Mouse (Mus musculus) heart, postnatal 4 days (tissue): Measurements from ENCODE around the gene Dync1i1. TPM values are rescaled to one million over a fixed set of nuclear protein-coding genes. Genes with fewer than 3 reads are reported as not detected.
A peak's percentile ranks its signal among the peaks of the same experiment; 100 is the strongest.

Source experiments
- DNase-seq: peaks from one replicate; pipeline ENCODE4 v3.0.0; 2021
- total RNA-seq, 2 experiments: library from RNA; stranded (reverse); gene quantifications; 2 replicates each; pipeline ENCODE4 v1.2.3; 2021

Dync1i1 gene
- total RNA-seq, 2 experiments from 2014 or later, result 1.1 to 1.3 TPM

DNA sequence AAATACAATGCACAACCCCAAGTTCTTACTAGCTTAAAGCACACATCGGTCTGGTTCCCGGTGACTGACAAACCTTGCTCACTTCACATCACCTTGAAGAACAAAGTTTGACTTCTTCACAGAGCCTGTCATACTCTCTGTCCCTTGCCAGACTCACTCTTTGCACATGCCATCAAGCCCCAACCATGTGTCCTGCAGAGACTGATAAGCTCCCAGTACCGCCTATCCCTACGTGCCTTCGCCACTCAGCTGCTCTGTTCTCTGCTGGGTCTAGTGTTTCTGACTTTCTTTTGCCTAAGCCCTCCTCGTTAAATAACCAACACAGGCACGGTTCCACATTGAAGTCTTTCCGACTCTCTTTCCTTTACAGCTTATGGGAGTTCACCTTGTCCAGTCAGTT, 244.2 kb downstream of the Dync1i1 start:
- DNase-seq, result no peak

DNA sequence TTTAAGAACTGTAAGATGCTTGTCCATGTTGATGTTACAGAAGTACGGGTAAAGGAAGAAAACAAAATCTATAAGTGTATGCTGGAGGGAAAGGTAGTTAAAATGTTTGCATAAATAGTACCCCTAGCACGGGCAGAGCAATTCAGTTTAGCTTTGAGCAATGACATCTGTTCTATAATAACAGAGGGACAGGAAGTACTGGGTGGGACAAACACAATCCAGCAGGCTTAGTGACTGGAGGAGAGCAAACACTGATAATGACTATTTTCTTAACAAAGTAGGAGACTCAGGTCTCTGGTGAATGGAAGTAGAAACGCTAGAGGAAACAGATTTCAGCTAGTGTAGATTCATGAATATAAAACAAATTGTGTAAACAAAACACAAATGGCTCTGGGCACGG, 250.8 kb downstream of the Dync1i1 start:
- DNase-seq, result no peak

DNA sequence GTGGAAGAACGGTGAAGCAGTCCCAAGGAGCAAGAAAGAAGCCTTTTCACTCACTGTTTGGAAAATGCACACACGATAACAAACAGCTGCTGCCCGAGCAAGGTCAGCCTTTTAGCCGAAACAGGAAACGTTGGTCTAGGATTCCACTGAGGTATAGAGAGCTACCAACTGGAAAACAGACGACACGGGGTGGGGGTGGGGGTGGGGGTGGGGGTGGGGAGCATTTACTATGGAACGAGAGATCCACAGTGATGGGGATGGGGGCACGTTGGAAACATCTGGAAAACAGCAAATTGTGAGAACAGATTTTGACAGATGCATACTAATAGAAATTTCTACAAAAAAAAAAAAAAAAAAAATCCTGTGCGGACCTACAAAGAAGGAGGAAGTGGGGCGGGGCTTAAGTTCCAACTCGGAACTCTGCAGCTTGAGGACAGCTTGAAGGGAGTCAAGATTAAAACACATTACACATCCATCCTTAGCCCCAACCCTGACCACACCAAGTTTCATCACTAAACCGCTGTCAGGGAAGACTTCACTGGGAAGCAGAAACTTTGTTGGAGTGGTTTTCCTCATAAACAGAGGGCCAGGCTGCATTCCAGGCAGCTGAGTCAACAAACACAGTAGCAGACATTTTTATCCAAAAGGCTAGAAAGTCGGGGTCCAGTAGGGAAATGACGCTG, 251.9 kb downstream of the Dync1i1 start:
- peak; percentile 17 for DNase-seq

DNA sequence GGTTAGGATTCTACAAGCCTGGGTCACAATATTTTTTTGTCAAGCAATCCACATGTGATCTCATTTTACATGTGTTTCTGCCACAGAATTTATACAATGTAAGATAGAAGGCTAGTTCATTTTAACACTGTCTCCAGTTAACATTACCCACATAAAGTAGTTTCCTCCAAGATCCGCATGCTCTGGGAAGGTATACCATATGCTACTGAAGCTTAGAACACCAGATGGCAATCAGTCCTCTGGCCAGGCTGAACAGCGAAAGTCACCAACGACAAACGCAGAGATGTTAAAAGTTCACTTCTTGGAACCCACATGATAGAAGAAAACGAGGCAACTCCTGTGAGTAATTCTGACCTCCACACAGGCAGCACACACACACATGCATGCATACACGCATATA, 265.8 kb downstream of the Dync1i1 start:
- DNase-seq, result no peak

DNA sequence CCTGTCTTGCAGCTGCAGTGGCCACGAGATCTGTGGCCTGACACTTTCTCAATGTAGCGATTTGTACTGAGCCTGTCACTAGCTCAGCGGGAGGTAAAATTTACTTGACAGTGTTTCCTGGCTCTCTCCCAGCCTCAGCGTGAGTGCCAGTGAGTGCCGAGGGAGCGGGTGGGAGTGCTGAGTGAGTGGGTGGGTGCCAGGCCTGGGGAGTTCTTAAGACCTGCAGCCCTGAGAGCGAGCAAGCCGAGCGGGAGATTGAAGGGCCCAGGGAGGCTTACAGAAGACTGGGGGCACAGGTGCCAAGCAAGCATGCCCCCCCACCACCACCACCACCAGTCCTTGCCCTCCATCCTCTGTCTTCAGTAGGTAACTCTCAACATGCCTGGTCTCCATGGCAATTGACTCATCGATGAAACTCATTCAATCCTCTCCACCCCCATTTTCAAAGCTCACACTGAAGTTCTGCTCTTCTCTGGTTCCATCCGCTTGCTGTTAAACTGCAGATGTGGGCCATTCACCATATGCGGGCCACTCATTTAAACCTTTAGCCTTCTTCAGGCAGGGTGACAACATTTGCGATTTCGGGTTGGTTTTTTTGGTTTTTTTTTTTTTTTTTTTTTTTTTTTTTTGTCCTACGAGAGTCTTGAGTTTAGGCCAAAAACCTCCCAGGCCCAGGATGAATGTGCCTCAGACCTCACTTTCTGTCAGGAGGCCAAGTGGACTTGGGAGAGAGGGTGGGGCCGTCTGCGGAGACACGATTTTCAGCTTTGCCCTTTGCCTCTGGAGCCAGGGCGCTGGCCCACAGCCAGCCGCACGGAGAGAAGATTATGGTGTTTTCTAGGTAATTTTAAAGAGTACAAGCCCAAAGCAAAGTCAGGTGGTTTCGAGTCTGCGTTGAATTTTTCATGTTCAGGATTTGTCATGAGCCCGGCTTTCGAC, 266.6 kb downstream of the Dync1i1 start:
- DNase-seq, result peak; percentile 59

DNA sequence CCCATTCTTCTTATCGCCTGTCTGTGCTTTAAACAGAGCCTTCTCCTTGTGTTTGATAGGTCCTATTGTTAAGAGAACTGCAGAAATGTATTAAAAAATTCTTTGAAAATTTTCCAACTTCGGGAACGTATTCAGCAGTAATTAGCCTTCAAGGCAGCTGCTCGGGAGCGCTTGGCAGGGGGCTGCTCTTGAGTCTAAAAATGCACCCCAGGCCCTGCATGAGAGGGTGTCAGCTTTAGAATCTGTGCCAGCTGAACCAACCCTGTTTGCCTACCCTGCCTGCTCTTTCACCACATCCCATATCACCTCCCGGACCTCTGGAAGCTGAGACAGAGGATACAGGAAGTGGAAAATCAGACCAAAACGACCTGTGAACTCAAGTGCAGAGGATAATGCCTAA, 267.6 kb downstream of the Dync1i1 start:
- DNase-seq, result no peak

DNA sequence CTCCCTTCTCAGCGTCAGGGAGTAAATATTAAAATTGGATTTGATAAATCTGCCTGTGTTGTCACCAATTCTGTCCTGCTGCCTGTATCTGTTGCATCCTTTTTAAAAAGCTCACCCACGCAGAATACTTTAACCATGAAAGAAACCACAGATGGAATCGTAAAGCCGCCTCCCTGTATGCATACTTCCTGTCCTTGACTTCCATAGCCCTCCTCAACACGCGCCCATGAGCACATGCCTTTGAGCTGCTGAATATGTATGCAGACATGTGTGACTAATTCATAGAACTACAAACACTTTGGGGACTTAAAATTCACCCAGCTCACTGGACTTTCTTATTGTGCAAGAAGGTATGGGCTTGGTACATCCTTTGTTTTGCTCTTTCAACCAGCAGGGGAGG, 272.1 kb downstream of the Dync1i1 start:
- DNase-seq, result no peak

DNA sequence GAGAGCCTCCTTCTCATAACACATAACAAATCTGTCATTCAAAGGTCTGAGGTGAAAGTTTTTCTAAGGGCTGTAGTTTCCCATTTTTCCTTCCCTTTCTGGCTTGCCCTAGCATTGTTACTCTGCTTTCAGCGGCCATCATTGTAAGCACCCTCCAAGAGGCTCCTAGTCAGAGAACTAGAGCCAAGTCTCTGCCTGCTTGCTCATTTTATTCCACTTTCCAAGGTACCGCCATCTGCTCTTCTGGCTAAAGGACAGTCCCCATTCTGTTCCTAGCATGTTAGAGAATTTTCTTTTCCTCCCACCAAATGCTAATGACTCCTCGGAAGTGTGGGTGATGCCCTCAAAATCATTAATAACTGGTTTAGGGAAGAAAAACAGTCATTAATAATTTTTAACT, 276.6 kb downstream of the Dync1i1 start:
- no peak for DNase-seq

DNA sequence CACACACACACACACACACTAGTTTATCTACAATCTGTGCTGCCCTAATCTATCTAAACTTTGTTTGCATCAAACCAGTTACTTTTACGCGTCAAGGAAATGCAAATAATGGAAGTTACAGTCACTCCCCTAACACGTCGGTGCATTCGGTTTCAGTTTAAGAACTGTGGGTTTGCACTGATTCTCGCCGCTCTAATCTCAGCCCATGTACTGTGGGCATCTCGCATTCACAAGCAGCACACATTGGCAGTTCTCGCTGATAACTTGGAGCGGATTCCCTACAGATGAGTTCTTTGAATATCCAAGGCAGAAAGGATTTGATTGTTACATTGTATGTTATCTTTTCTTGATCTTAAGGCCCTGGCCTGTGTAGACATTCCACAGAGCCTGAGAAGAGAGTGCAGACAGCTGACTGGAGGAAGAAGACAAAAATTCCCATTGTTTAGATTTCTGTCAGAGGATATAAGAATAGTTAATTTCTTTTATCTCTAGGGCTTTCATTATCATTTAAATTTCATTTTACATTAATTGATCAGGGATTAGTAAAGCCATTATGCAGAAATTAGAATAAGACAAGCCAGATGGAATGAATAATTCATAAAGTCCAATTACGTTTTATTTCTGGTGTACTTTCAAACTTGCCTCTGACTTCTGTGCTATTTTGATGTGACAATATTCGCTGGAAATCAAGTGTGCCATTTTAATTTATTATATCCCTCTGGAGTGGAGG, 279.5 kb downstream of the Dync1i1 start:
- no peak for DNase-seq

DNA sequence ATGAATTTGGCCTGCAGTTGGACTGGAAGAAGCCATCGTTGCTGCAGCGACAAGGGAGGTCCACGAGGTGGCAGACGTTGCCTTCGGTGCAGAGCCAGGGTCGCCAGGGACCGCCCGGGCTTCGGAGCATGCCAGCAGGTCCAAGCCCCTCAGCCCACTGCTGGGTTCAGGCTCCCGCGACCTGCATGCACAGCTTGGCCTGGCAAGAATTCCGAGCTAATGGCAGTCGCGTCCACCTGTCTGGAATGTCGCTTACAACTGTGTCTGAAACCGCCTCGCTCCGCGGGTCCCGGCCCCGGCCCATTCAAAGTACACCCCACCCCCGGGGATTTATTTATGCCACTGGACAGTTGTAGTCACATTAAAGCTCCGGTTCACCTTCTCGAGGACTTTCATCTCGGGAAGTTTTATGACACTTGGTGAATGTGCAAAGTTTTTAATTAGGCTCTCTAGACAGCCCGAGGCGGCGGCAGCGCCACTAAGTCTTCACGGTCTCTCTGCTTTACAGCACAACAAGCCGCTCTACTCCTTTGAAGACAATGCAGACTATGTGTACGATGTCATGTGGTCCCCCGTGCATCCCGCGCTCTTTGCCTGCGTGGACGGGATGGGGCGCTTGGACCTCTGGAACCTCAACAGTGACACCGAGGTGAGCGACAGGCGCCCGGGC, 280.5 kb downstream of the Dync1i1 start:
- peak; percentile 86 for DNase-seq

DNA sequence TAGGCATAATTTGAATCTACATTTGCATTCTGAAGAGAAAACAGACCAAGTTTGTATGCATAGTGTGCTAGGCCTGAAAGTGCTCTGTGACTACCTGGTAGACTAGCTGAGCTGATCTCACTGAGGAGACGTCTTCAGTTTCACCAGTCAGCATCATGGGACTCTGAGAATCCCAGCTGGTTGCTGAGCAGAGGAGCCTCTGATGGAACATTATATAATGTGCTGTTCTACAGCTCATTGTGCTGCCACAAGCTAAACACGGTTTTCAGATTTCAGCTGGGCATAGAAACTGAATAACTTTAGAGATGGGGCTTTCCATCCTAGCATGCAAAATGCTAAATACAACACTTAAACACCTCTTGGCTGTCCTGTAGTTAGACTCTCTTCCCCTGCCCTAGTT, 285.9 kb downstream of the Dync1i1 start:
- no peak for DNase-seq

DNA sequence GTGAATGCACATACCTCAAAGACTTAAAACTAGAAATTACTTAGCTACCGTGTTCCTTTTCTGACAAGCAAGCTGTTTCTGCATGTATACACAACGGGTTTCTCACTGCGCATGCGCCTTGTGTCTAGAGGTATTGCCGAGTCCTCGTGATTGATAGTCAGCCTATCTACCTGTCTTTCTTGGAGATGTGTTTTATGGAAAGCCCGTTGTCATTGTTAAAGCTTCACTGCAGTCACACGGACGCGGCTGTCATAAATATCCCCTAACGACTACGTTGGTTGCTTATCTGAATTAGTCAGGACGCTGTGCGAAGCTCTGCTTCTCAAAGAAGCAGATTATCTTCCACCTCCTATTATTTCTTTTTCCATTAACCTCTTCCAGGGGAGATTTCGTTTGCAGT, 290.2 kb downstream of the Dync1i1 start:
- no peak for DNase-seq

DNA sequence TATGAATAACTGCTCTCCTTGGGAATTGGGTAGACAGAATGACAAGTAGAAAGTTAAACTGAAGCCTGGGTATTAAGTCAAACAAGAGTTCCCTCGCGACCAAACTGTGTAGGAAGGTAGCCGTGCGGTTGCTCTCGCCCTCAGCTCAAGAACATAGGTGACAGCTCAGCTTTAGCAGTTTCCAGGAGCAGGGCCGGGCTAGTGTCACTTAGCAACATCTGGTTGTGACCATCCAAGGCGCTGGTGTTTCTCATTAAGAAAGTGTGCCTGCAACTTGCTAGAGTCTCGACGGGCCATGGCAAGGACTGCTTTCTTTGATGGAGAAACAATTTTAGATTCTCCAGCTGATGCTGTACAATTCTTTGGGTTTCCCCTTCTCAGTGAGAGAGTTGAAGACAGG, 291.5 kb downstream of the Dync1i1 start:
- DNase-seq, result no peak

DNA sequence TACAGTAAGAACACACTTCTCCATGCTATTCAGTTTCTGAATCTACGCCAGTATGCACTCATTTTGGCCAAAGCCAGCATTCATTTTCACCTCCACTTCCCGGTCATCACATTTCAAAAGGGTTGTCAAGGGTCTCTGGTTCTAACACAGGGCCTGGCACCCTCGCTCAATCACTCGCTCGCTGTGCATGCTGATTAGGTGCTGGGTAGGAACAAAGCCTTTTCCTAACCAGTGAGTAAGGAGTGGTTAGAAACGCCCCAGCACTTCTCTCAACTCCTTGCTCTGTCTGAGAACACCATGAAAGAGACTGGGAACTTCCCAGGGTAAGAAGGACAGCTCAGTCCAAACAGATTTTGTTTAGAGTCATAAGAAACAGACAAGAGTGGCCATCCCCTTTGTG, 298.5 kb downstream of the Dync1i1 start:
- DNase-seq, result no peak

DNA sequence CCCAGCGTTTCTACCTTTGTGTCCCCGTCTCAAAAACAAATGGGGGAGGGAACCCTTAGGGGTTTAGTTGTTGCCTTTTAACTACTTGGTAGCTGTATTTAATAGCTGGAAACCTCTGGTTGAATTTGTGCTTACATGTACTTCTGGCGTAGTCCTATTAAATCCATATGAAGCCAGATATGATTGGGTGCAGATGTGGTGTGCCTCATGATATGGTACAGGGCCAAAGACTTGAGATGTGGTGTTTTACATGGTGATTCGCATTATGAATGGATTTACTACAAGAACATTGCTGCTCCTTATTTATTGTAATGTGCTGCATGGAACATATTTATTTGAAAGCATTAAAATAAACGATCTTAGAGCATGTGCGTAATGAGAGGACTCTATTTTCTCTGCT, 302.2 kb downstream of the Dync1i1 start:
- DNase-seq, result no peak

DNA sequence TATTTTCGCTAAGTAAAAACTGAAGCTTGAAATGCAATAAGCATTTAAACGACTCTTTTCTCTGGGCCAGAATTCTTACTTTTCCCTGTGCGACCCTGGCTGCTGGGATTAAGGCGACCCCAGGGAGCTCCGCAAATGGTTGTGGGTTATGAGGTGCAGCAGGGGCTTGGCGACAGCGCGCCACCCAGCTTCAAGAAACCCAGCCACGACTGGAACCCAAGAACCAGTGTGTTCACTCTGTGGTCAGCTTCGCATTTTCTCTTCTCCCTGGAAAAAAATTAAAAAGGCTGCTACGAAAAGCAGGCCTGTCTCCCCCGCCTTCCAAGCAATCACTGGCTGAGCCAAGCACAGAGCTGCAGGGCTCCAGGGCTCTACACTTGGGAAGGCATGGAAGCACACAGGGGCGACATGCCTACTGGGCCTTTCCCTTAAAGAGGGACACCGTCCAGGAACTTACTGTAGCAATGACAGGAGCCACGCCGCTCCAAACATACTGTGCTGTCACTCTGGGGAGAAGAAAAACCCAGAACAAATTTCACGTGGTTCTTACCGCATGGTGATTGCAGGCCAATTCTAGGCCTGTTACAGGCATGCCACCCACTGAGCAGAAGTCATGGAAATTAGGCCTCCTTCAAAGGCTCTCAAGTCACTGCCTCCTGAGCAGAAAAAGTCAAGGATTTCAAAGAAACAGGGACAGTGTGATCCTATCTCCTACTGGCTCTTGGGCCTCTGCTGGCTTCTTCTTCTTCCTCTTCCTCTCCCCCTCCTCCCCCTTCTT, 313.5 kb downstream of the Dync1i1 start:
- DNase-seq, result no peak

DNA sequence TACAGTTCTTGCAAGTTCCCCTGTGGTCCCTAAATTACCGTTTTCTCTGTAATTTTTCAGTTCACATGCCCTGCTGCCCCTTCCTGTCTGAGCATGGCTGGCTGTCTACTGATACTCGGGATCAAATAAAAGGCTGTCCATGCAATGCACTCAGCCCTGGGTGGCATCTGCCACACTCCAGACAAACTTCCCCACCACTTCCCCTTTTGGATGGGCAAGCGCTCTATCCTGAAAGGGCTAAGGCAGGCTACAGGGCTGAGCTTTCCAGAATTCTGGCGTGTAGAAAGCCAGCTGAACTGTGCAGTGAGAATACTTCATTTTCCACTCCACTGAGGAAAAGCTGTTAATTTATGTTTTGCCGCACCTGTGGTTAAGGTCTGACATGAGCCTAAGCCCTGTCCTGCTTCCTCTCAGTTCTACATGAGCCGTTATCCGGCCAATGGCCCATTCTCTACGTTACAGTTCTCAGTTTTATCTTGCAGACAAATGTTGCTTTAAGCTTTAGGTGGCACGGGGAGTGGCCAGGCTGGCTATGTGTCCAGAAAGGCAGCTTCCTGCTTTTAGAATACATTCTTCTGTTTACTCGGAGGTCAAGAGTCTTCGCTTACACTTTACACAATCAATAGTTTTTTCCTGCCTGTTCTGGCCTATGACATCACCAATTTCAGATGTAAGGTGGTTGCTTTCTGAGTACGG, 321.4 kb downstream of the Dync1i1 start:
- no peak for DNase-seq

DNA sequence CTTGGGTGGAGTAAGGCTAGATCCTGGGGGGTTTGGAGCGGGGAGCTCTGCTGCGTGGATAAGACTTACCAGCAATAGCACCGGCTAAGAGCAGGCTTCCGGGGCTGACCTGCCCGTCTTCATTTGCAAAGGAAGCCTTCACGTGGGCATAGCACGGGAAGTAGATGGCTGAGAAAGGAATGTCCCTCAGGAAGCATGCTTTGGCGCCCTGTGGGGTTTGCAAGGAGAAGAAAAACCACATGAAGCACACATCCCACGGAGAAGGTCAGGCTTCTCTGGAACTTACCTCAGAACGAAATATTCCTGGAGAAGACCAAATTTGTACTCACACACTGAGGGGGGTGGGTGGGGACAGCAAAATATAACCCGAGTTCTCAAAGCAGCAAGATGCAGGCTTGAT, 327.3 kb downstream of the Dync1i1 start:
- DNase-seq, result no peak

DNA sequence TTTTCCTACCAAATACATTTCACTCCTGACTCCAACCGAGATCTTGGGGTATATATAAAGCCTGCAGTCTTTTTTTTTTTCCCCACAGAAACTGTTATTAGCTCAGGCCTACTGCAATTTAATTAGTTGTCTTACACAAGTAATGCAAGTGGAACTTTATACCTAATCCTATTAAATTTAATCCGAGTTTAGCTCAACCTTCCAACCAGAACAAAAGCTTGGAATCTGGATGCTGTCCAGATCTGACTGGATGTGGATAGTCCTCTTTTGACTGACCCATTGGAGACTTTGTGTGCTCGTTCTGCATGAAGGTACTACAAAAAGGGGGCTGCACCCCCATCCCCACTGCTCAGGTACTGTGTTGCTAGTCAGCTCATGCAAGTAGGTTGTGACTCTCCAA, 328.5 kb downstream of the Dync1i1 start:
- no peak for DNase-seq

DNA sequence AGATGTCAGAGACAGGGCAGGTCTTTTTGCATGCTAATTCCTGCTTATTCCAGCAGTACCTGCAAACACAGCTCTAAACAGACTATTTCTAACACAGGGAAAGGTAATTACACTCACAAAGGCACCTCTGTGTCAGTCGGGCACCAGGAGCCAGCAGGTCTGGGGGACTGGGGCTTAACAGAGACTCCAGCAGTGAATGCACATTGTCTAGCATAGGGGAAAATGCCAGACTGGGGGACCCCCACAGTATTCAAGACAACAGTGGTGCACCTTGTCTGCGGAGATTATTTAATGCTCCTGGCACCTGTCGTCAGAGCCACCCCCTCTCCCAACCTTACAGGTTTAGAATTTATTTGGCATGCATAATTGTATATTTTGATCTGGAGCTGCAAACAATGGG, 333.1 kb downstream of the Dync1i1 start:
- no peak for DNase-seq

DNA sequence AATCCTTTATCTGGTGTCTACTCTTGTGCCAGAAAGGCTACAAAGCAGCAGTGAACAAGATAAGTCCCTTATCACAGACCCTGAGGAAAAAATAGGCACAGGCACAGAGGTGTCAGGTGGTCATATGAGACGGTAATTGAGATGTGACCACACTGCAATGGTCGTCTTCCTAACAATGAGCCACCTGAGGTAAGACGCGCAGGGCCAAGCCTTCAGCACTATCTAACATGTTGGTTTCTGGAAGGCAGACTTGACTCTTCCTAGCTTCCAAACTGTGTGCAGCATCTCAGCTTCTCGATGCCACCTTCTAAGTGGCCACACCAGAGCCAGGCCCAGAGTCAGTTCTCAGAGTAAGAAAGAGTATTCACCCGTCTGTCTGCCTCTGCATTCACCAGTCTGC, 341.8 kb downstream of the Dync1i1 start:
- DNase-seq, result no peak
